Mouse (Mus musculus) gastrocnemius, adult 18-20 months (tissue): ENCODE measurements around the gene Frmd4a. TPM values are rescaled to one million over a fixed set of nuclear protein-coding genes. Genes with fewer than 3 reads are reported as not detected.
A peak's percentile ranks its signal among the peaks of the same experiment; 100 is the strongest.

Experiments
- DNase-seq: peaks from one replicate; pipeline ENCODE4 v3.0.0; 2021; ENCODE audit warnings: low spot score
- total RNA-seq, 2 experiments: library from RNA; stranded (reverse); gene quantifications; 2 replicates each; pipeline ENCODE4 v1.2.3; 2021

Gene Frmd4a
- total RNA-seq, 2 experiments from 2014 or later = 2.6 to 3.6 TPM

GRCm38 (mm10) chr2:4436361-4437231, 419.1 kb downstream of the Frmd4a start:
- DNase-seq = no peak

GRCm38 (mm10) chr2:4438739-4439138, 421.2 kb downstream of the Frmd4a start:
- no peak for DNase-seq

DNA sequence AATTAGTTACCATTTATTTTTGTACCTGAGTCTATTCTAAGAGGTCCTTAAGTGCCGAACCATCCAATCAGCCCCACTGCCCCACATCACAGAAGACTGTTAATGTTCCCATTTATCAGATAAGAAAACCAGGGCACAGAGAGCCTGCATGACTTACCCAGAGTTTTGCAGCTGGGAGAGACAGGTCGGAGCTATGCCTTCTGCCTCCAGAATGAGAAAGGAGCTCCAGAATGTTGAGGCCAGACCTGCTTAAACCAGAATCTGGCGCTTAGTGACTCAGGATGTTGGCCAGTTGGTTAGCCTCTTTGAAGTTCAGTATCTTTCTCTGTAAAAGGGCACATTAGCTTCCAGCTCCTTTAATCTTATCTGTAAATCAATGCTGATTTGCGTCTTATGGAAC, 422.4 kb downstream of the Frmd4a start:
- DNase-seq = no peak

DNA sequence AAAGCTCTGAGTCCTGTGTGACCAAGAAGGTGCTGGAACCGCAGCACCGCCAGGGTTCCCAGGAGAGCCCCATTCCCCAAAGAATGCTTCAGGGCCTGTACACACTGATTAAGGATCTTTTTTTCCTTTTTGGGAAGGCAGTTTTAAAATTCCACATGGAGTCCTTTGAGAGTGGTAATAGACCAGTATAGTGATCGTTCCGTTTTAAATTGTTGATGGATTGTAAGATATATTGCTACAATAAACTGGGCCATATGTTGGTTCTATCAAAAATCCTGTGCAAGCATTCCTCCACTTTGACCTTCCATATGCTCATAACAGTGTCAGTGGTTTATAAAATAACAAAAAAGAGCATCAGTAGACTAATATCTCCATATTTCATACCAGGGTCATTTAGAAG, 424.3 kb downstream of the Frmd4a start:
- no peak for DNase-seq

DNA sequence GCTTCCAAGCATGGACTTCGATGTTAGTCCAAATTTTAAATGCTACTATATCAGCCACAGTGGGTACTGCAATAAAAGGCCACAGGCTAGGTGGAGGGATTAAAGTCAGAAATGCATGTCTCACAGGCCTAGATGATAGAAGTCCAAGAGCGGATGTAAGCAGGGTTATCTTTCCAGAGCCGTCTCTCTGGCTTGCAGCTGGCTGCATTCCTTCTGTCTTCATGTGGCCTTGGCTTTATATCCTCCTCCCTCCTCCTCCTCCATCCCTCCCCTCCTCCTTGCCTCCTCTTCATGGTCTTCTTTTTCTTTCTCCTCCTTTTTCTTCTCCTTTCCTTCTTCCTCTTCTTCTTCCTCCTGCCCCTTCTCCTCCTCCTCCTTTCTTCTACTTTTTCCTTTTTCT, 427.2 kb downstream of the Frmd4a start:
- DNase-seq = no peak

DNA sequence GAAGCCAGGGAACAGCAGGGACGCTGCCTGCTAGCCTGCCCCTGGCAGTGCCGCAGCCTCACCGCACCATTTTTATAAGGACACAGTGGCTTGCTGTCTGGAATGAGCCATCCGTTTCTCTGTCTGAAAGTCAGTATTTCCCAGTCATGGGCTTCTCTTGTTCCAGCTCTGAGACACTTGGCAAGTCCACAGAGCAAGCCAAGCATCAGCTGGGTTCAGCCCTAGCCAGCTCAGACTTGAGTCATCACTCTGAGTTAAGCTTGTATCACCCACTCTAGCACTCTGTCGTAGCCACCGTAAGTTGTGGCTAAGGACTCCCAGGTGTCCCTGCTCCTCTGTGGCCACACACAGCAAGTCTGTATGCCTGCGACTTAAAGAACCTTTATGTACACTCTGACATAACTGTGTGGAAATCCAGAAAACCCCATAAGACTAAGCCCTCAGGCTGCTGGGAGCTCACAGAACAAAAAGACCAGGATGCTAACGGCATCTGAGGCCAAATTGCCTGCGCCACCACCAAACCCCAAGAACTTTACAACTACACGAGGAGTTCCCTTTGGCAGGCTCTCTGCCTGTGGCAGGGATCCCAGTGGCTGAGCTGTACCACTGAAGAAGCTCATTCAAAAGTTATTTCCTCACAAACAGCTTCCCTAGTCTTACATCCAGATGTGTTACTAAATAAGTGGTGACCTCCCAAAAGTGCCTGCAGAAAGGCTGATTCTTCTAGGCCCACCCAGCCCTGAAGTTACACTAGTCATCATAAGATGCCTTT, 428.3 kb downstream of the Frmd4a start:
- peak; percentile 75 for DNase-seq

GRCm38 (mm10) chr2:4449860-4450480, 432.5 kb downstream of the Frmd4a start:
- DNase-seq = peak; percentile 24

DNA sequence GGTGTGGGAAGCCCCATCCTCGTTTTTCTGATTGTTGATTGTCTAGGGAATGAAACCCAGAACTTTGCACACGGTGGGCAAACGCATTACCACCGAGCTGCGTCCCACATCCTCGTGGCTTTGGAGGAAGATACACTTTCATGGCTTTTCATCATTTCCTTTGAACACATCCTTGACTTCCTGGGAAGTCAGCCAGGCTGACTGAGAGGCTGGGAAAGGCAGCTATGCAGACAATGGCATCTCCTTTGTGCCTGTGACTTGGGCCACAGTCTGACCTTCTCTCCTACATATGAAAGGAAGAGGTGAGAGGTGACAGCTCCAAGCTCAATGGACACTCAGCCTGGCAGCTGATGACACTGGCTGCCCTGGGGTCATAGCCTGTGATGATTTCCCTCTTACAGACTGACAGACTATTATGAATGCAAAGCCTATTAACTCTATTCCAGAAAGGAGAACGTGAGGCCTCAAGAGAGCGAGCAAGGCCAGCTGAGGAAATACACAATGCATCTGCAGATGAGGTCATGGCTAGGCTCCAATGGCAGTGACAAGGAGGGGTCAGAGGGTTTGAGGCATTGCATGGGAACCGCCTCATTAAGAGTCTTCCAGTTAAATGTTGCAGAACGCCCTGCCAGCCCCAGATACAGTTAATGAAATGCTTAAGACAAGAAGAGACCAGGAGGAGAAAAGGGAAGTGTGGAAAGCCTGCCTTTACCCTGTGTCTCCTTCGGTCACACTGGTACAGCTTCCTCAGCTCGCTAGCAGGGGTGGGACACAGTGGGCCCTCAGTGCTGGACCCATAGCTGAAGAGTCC, 435.3 kb downstream of the Frmd4a start:
- DNase-seq = peak; percentile 39

DNA sequence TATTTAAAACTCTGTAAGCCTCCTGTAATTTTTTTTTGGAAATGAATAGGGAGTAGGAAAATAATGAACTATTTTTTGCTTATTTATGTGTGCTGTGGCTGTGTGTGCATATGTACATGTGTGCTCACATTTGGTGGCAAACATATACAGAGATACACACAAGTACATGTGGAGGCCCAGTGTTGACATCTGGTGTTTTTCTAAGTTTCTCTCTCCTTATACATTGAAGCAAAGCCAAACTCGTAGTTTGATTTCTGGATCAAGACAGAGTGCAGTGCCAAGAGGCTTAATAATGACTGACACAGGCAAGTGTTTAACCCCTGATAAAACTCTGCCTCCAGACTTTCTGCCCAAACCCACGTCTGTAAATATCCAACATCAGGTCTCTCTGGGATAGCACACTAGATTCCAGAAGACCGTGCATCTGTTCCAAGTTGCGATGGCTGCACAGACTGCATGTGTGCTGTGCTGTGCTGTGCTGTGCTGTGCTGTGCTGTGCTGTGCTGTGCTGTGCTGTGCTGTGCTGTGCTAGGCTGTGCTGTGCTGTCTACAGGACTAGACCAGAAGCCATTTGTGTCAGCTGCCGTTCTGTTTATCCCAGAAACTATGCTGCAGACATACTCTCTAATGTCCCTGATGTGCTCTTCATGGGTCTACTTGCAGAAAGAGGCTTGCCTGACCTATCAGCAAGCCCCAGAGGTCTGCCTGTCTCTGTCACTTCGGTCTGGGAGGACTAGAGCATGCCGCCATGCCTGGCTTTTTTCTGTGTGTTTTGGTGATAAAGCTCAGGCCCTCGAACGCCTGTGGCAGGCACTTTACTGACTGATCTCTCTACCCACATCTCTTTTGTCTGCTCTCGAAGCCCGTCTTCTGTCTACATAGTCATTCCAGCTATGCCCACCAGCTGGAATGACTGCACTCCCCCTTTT, 437.8 kb downstream of the Frmd4a start:
- no peak for DNase-seq

GRCm38 (mm10) chr2:4460897-4461296, 443.4 kb downstream of the Frmd4a start:
- no peak for DNase-seq

GRCm38 (mm10) chr2:4461514-4461913, 444.0 kb downstream of the Frmd4a start:
- DNase-seq = no peak

- no peak for DNase-seq
These were observed 445.0 kb downstream of the Frmd4a start for GRCm38 (mm10) chr2:4462480-4462879.

DNA sequence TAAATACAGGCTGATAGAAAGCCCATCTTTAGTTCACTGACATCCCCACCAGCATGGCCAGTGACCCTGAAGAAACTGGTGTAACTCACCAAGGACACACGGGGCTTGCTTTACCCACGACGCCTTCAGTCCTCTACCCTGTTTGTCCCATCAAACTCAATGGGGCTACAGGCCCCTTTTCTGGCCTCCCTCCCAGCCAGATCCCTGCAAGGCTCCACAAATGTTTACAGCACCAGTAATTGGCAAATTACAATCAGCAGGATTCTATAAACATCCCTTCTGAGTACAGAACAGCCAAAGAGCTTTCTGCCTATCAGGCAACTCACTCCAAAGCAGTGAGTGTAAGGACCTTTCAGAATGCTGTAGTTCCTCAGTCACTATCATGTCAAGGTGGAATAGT, 448.6 kb downstream of the Frmd4a start:
- no peak for DNase-seq

DNA sequence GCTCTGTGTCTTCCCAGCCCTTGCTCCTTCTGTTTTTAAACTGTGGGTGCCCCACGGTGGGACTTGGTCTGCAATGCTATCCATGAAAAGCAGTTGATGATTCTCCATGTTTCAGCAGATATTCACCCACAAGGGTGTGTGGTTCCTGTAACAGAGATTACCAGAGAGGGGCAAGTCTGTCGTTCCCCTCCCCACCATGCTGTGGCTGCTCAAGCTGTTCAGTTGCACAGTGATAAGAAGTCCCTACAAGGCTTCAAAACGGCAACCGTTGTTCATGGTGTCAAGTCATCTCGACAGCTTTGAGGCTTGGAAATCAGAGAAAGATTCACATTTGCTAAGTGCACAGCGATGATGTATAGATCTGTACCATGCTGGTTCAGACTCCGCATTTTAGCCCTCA, 449.8 kb downstream of the Frmd4a start:
- DNase-seq = no peak

DNA sequence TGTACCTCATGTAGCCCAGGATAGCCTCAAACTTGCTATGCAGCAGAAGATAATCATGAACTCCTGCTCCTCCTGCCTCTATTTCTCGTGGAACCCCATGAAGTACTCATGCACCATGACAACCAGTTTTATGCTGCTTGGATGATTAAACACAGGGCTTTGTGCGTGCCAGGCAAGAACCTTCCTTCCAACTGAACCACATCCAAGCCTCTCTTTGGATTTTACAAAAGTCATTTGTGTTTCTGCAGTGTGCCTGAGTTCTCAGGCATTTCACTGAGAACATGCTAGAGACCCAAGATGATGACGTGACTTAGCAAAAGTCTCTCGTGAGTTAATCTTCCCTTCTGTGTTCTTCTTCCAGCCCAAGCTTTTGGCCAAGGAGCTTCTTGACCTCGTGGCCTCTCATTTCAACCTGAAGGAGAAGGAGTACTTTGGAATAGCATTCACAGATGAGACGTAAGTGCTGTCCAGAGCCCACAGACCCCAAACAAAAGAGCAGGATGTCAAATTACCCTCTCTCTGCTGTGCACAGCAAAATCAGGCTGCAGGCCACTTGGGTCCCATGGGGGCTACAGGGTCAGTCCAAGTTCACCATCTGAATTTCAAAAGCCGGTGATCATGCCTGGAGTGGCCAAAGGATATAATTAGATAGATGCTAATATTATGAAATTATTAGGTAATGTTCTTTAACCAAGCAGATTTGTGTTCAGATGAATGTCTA, 455.4 kb downstream of the Frmd4a start:
- peak; percentile 56 for DNase-seq

GRCm38 (mm10) chr2:4473866-4474538, 456.5 kb downstream of the Frmd4a start:
- no peak for DNase-seq

GRCm38 (mm10) chr2:4474539-4474937, 457.0 kb downstream of the Frmd4a start:
- DNase-seq = no peak

DNA sequence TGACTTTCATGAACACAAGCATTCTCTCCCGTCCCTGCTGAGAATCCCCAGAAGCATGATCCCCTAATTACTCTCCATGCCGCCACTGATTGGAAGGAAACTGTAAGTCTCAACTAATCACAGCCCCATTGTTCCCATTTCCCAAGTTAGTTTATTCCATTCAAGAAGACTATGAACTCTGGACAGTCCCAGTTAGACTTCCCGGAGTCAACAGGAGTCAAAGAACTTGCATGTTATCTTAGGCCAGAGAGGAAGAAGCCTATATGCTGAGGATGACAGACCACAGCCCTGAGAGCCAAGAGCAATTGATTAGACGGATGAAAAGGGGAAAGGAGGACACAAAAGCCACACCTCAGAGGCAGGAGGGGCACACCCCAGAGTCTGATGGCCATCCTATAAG, 458.5 kb downstream of the Frmd4a start:
- DNase-seq = no peak

- no peak for DNase-seq
These were observed 459.1 kb downstream of the Frmd4a start for GRCm38 (mm10) chr2:4476608-4477007.
